Mouse (Mus musculus): ENCODE measurements around the gene Irf3. TPM values are rescaled to one million over a fixed set of nuclear protein-coding genes. Genes with fewer than 3 reads are reported as not detected.

Irf3 gene
- polyA plus RNA-seq, 2 experiments: 32.1 to 41.0 TPM

GRCm38 (mm10) chr7:44983085-44983484 is 14.4 kb upstream of the Irf3 start:
- Histone ChIP-seq H3K4me2 (ENCODE audit: low read depth) (no peak overlapping the region), H3K27me3 (ENCODE audit: control insufficient read depth, insufficient read depth, low read length) (no peaks in the 10 kb centered on the region), H3K27ac (no peak overlapping the region), H3K9me3 (ENCODE audit: control insufficient read depth, low read length) (no peaks in the 10 kb centered on the region), H3K4me3 (ENCODE audit: insufficient read depth in 1 of 2, low read depth in 2 of 2, low read length in 2 of 2) (no peak overlapping the region), H3K4me1 (replicated peaks; ENCODE audit: control insufficient read depth in 2 of 2, insufficient read depth in 2 of 2, low read length in 1 of 2) (peaks cover 3 to 13% of the 10 kb centered on the region in 2 experiments; a peak in 3 of 4 replicates), H3K9ac (replicated peaks) (no peak overlapping the region), H3K36me3 (replicated peaks; ENCODE audit: control insufficient read depth, insufficient read depth, low read depth) (peaks cover 27% of the 10 kb centered on the region)
- TF ChIP-seq EP300 (IDR thresholded peaks at IDR 0.05; ENCODE audit: low read depth): no peak
- peak; percentile 99 for TF ChIP-seq CTCF (IDR thresholded peaks at IDR 0.05; ENCODE audit: low read depth)
- DNase-seq (ENCODE audit: low read depth in 3 of 3, low spot score in 3 of 3): peak; percentile 59 to 69 (median 61)
- no peak for ATAC-seq (ENCODE audit: insufficient read depth)
- 21% methylated on average over 6 of the region's 6 CpGs for WGBS (ENCODE audit: insufficient replicate concordance)

- Histone ChIP-seq H3K36me3 (replicated peaks; ENCODE audit: control insufficient read depth, insufficient read depth, low read depth) (peaks cover 19% of the 10 kb centered on the region), H3K4me1 (replicated peaks; ENCODE audit: control insufficient read depth in 2 of 2, insufficient read depth in 2 of 2, low read length in 1 of 2) (peaks cover 3 to 16% of the 10 kb centered on the region in 2 experiments; a peak in 3 of 4 replicates), H3K9me3 (ENCODE audit: control insufficient read depth, low read length) (no peaks in the 10 kb centered on the region), H3K27me3 (ENCODE audit: control insufficient read depth, insufficient read depth, low read length) (no peaks in the 10 kb centered on the region), H3K4me2 (ENCODE audit: low read depth) (peak overlapping the region; percentile 79), H3K27ac (peak overlapping the region; percentile 1), H3K4me3 (ENCODE audit: insufficient read depth in 1 of 2, low read depth in 2 of 2, low read length in 2 of 2) (no peak overlapping the region), H3K9ac (replicated peaks) (no peak overlapping the region)
- WGBS (ENCODE audit: insufficient replicate concordance): 76% methylated on average over 7 of the region's 7 CpGs
- ATAC-seq (ENCODE audit: insufficient read depth): no peak
- no peak for TF ChIP-seq CTCF (IDR thresholded peaks at IDR 0.05; ENCODE audit: low read depth)
- TF ChIP-seq EP300 (IDR thresholded peaks at IDR 0.05; ENCODE audit: low read depth): no peak
- no peak for DNase-seq (ENCODE audit: low read depth in 3 of 3, low spot score in 3 of 3)
Measured at GRCm38 (mm10) chr7:44983944-44984832, 13.3 kb upstream of the Irf3 start.

GRCm38 (mm10) chr7:44984833-44985164 is 12.6 kb upstream of the Irf3 start:
- H3K4me1 ChIP-seq (replicated peaks; ENCODE audit: control insufficient read depth in 2 of 2, insufficient read depth in 2 of 2, low read length in 1 of 2): peaks cover 3 to 17% of the 10 kb centered on the region in 2 experiments; a peak in 3 of 4 replicates
- DNase-seq (ENCODE audit: low read depth in 3 of 3, low spot score in 3 of 3) (no peak), ATAC-seq (ENCODE audit: insufficient read depth) (no peak)
- peak overlapping the region; percentile 62 for H3K27ac ChIP-seq
- WGBS (ENCODE audit: insufficient replicate concordance): 33% methylated on average over 3 of the region's 3 CpGs
- peaks cover 13% of the 10 kb centered on the region for H3K36me3 ChIP-seq (replicated peaks; ENCODE audit: control insufficient read depth, insufficient read depth, low read depth)
- peak overlapping the region; percentile 71 to 79; a peak in 3 of 4 replicates for H3K4me3 ChIP-seq (ENCODE audit: insufficient read depth in 1 of 2, low read depth in 2 of 2, low read length in 2 of 2)
- peak overlapping the region; percentile 79 for H3K4me2 ChIP-seq (ENCODE audit: low read depth)
- TF ChIP-seq CTCF (IDR thresholded peaks at IDR 0.05; ENCODE audit: low read depth) (no peak), EP300 (IDR thresholded peaks at IDR 0.05; ENCODE audit: low read depth) (no peak)
- H3K27me3 ChIP-seq (ENCODE audit: control insufficient read depth, insufficient read depth, low read length): no peaks in the 10 kb centered on the region
- no peaks in the 10 kb centered on the region for H3K9me3 ChIP-seq (ENCODE audit: control insufficient read depth, low read length)
- no peak overlapping the region for H3K9ac ChIP-seq (replicated peaks)

GRCm38 (mm10) chr7:44985595-44986191 is 11.8 kb upstream of the Irf3 start:
- peak overlapping the region; percentile 79 for H3K4me2 ChIP-seq (ENCODE audit: low read depth)
- H3K4me1 ChIP-seq (replicated peaks; ENCODE audit: control insufficient read depth in 2 of 2, insufficient read depth in 2 of 2, low read length in 1 of 2): peaks cover 3 to 17% of the 10 kb centered on the region in 2 experiments; a peak in 3 of 4 replicates
- TF ChIP-seq CTCF (IDR thresholded peaks at IDR 0.05; ENCODE audit: low read depth) (peak; percentile 48), EP300 (IDR thresholded peaks at IDR 0.05; ENCODE audit: low read depth) (no peak)
- peak overlapping the region; percentile 62 for H3K27ac ChIP-seq
- under 1% methylated on average over 44 of the region's 45 CpGs for WGBS (ENCODE audit: insufficient replicate concordance)
- ATAC-seq (ENCODE audit: insufficient read depth) (no peak), DNase-seq (ENCODE audit: low read depth in 3 of 3, low spot score in 3 of 3) (peak; percentile 43 to 49 (median 47))
- peak overlapping the region; percentile 71 to 79 for H3K4me3 ChIP-seq (ENCODE audit: insufficient read depth in 1 of 2, low read depth in 2 of 2, low read length in 2 of 2)
- H3K27me3 ChIP-seq (ENCODE audit: control insufficient read depth, insufficient read depth, low read length): no peaks in the 10 kb centered on the region
- peaks cover 13% of the 10 kb centered on the region for H3K36me3 ChIP-seq (replicated peaks; ENCODE audit: control insufficient read depth, insufficient read depth, low read depth)
- H3K9me3 ChIP-seq (ENCODE audit: control insufficient read depth, low read length): no peaks in the 10 kb centered on the region
- H3K9ac ChIP-seq (replicated peaks): peak overlapping the region; percentile 86

All from liver, embryonic 14.5 days (tissue).